ENCODE assay signal across 8 mouse cellular contexts in genomic region chr17:88439536-88440050, GRCm38 (mm10). TPM values are rescaled to one million over a fixed set of nuclear protein-coding genes. Genes with fewer than 3 reads are reported as not detected.
A peak's percentile ranks its signal among the peaks of the same experiment; 100 is the strongest.
DNase-seq lines count a peak whose midpoint lies in the region; ATAC-seq and TF ChIP-seq lines count a peak whose summit lies in the region.

No protein-coding gene starts in this region.

- no peaks in the 10 kb centered on the region for H3K9me3 ChIP-seq in heart, embryonic 14.5 days (ENCODE audit: control insufficient read depth, low read length)
- H3K9me3 ChIP-seq in limb, embryonic 10.5 days (replicated peaks), result no peaks in the 10 kb centered on the region
- no peaks in the 10 kb centered on the region for H3K9me3 ChIP-seq in stomach, embryonic 14.5 days (ENCODE audit: control insufficient read depth, low read depth, low read length)

- DNase-seq in layer of hippocampus, adult 2 months (ENCODE audit: low spot score in 2 of 2), result no peak
- DNase-seq in layer of hippocampus, postnatal 14 days (ENCODE audit: low spot score in 2 of 2), result no peak
- peak; percentile 45 for DNase-seq in adrenal gland, postnatal 10 days
- DNase-seq in limb, embryonic 10.5 days (ENCODE audit: low spot score), result no peak
- DNase-seq in gastrocnemius, postnatal 25 days, result no peak
- DNase-seq in thymus, postnatal 36 days, result no peak

- WGBS in heart, embryonic 14.5 days, result 79% methylated on average over 12 of the region's 12 CpGs
- 88% methylated on average over 12 of the region's 12 CpGs for WGBS in limb, embryonic 10.5 days
- 80% methylated on average over 12 of the region's 12 CpGs for WGBS in stomach, embryonic 14.5 days

- no peaks in the 10 kb centered on the region for H3K27me3 ChIP-seq in heart, embryonic 14.5 days (ENCODE audit: control insufficient read depth, insufficient read depth, low read length)
- H3K27me3 ChIP-seq in limb, embryonic 10.5 days (ENCODE audit: low read depth, poor library complexity, severe bottlenecking), result no peaks in the 10 kb centered on the region
- H3K27me3 ChIP-seq in stomach, embryonic 14.5 days (ENCODE audit: control insufficient read depth, insufficient read depth, low read length), result no peaks in the 10 kb centered on the region

- H3K36me3 ChIP-seq in heart, embryonic 14.5 days (ENCODE audit: control insufficient read depth, insufficient read depth, low read length), result no peaks in the 10 kb centered on the region
- H3K36me3 ChIP-seq in limb, embryonic 10.5 days, result no peaks in the 10 kb centered on the region
- H3K36me3 ChIP-seq in stomach, embryonic 14.5 days (ENCODE audit: control insufficient read depth, insufficient read depth, low read length), result no peaks in the 10 kb centered on the region

- ATAC-seq in heart, embryonic 14.5 days (ENCODE audit: insufficient number of reproducible peaks, insufficient read depth, low FRiP score, low read depth), result no peak
- no peak for ATAC-seq in stomach, embryonic 14.5 days (ENCODE audit: insufficient number of reproducible peaks, insufficient read depth, low FRiP score, low read depth)

- H3K9ac ChIP-seq in heart, embryonic 14.5 days (ENCODE audit: low read length), result peak overlapping the region; percentile 94
- 0 out of 2 replicates have a peak overlapping the region, but pooled peaks have one; percentile 0 for H3K9ac ChIP-seq in stomach, embryonic 14.5 days (replicated peaks; ENCODE audit: low read depth, low read length)

- no peak for TF ChIP-seq CTCF in layer of hippocampus, adult 2 months (conservative IDR thresholded peaks at IDR 0.05)

- peaks cover 2 to 4% of the 10 kb centered on the region in 2 experiments; a peak in 3 of 4 replicates for H3K4me1 ChIP-seq in heart, embryonic 14.5 days (ENCODE audit: control insufficient read depth in 2 of 2, insufficient read depth in 2 of 2, low read length in 2 of 2)
- peaks cover 7% of the 10 kb centered on the region; the same call in 1 of the 2 replicates for H3K4me1 ChIP-seq in limb, embryonic 10.5 days
- H3K4me1 ChIP-seq in stomach, embryonic 14.5 days (ENCODE audit: control insufficient read depth, insufficient read depth, low read length), result no peaks in the 10 kb centered on the region

- H3K4me3 ChIP-seq in layer of hippocampus, adult 2 months, result peak overlapping the region; percentile 97
- H3K4me3 ChIP-seq in heart, embryonic 14.5 days (ENCODE audit: control insufficient read depth in 1 of 2, insufficient read depth in 1 of 2, low read depth in 1 of 2, low read length in 2 of 2), result peak overlapping the region in 1 of 2 experiments; percentile 91; a peak in 2 of 4 replicates
- peak overlapping the region; percentile 93 for H3K4me3 ChIP-seq in limb, embryonic 10.5 days
- H3K4me3 ChIP-seq in stomach, embryonic 14.5 days (ENCODE audit: low read depth, low read length), result peak overlapping the region; percentile 89

- H3K27ac ChIP-seq in layer of hippocampus, adult 2 months, result peak overlapping the region; percentile 96
- peak overlapping the region in 1 of 2 experiments; percentile 87; a peak in 1 of 4 replicates for H3K27ac ChIP-seq in heart, embryonic 14.5 days (replicated peaks in 1 of 2; ENCODE audit: control insufficient read depth in 1 of 2, insufficient read depth in 1 of 2, low read depth in 2 of 2, low read length in 2 of 2)
- peak overlapping the region; percentile 97; the same call in 1 of the 2 replicates for H3K27ac ChIP-seq in limb, embryonic 10.5 days
- peak overlapping the region; percentile 3; the same call in 1 of the 2 replicates for H3K27ac ChIP-seq in stomach, embryonic 14.5 days (ENCODE audit: low read length)

- H3K4me2 ChIP-seq in heart, embryonic 14.5 days (ENCODE audit: low read length), result peak overlapping the region; percentile 69
- peak overlapping the region; percentile 39 for H3K4me2 ChIP-seq in stomach, embryonic 14.5 days (replicated peaks; ENCODE audit: low read depth, low read length)

RNA-seq across cellular contexts. Expression of gene Foxn2, which starts 0.9 kb away (rescaled TPM):
- total RNA-seq in layer of hippocampus, adult 2 months (2021), result 10 to 100 TPM; 24.7 to 26.3 TPM
- total RNA-seq in layer of hippocampus, postnatal 14 days (2021), result 10 to 100 TPM; 19.0 to 19.6 TPM
- total RNA-seq in adrenal gland, postnatal 10 days (2021), result 10 to 100 TPM; 21.8 to 27.0 TPM
- polyA plus RNA-seq in heart, embryonic 14.5 days (2014; fragmentation: Nextera tagmentation; extraction: Ambion mirVana), result 7.3 and 7.7 TPM in 2 replicates
- polyA plus RNA-seq in limb, embryonic 10.5 days (2016; fragmentation: Nextera tagmentation; extraction: Ambion mirVana), result 14.3 and 16.2 TPM in 2 replicates
- 14.7 and 15.7 TPM in 2 replicates for polyA plus RNA-seq in stomach, embryonic 14.5 days (2014; fragmentation: Nextera tagmentation; extraction: Ambion mirVana)
- total RNA-seq in gastrocnemius, postnatal 25 days (2021), result 10 to 100 TPM in 1 of 2 experiments, 1 to 10 TPM in 1; 9.3 to 10.9 TPM
